Mouse (Mus musculus) kidney, embryonic 16.5 days (tissue): Measurements from ENCODE around the gene Wnt2. TPM values are rescaled to one million over a fixed set of nuclear protein-coding genes. Genes with fewer than 3 reads are reported as not detected.

Source experiments
- ATAC-seq: fragments of 200-750 bp; cut with Nextera tagmentation; 2 replicates; pipeline ENCODE4 v1.8.0; 2017; ENCODE audit warnings: moderate TSS enrichment; ENCODE audit not compliant: low FRiP score, low TSS enrichment
- H3K27ac ChIP-seq: fragments of 300-500 bp; sonication (generic); 2 replicates; pipeline ENCODE4 v1.5.1; 2014; ENCODE audit warnings: low read length
- H3K27me3 ChIP-seq: fragments of 300-500 bp; sonication (generic); 2 replicates; pipeline ENCODE4 v1.6.1; 2014; ENCODE audit warnings: low read length, control low read depth, mixed read lengths; ENCODE audit not compliant: insufficient read depth
- H3K36me3 ChIP-seq: fragments of 300-500 bp; sonication (generic); 2 replicates; pipeline ENCODE4 v1.6.1; 2014; ENCODE audit warnings: low read length, control low read depth, mixed read lengths; ENCODE audit not compliant: insufficient read depth
- H3K4me1 ChIP-seq: fragments of 300-500 bp; sonication (generic); 2 replicates; pipeline ENCODE4 v1.6.1; 2014; ENCODE audit warnings: low read length, control low read depth, mixed read lengths; ENCODE audit not compliant: insufficient read depth
- H3K4me2 ChIP-seq: fragments of 300-500 bp; sonication (generic); replicated peaks from 2 replicates; pipeline ENCODE4 v1.6.1; 2014; ENCODE audit warnings: low read depth, low read length
- H3K4me3 ChIP-seq: fragments of 300-500 bp; sonication (generic); 2 replicates; pipeline ENCODE4 v1.5.1; 2014; ENCODE audit warnings: mild to moderate bottlenecking, low read length
- H3K9ac ChIP-seq: fragments of 300-500 bp; sonication (generic); replicated peaks from 2 replicates; pipeline ENCODE4 v1.6.1; 2014; ENCODE audit warnings: low read length
- H3K9me3 ChIP-seq: fragments of 300-500 bp; sonication (generic); 2 replicates; pipeline ENCODE4 v1.6.1; 2016; ENCODE audit warnings: low read length, control low read depth
- WGBS: fragments of 180-500 bp; shearing (Covaris S2); extraction: QIAGEN DNeasy Blood & Tissue Kit; methylation state at CpG from one replicate; pipeline ENCODE4 v1.1.7; 2014; 5-methylcytosine and 5-hydroxymethylcytosine counted together
- polyA plus RNA-seq: library from polyadenylated mRNA; unstranded; fragments of >200 nt; fragmentation: Nextera tagmentation; extraction: Ambion mirVana; gene quantifications from 2 replicates; pipeline ENCODE4 v1.2.1, GENCODE M21; 2015

The Wnt2 gene
- 0.89 and 3.8 TPM in 2 replicates for polyA plus RNA-seq

DNA sequence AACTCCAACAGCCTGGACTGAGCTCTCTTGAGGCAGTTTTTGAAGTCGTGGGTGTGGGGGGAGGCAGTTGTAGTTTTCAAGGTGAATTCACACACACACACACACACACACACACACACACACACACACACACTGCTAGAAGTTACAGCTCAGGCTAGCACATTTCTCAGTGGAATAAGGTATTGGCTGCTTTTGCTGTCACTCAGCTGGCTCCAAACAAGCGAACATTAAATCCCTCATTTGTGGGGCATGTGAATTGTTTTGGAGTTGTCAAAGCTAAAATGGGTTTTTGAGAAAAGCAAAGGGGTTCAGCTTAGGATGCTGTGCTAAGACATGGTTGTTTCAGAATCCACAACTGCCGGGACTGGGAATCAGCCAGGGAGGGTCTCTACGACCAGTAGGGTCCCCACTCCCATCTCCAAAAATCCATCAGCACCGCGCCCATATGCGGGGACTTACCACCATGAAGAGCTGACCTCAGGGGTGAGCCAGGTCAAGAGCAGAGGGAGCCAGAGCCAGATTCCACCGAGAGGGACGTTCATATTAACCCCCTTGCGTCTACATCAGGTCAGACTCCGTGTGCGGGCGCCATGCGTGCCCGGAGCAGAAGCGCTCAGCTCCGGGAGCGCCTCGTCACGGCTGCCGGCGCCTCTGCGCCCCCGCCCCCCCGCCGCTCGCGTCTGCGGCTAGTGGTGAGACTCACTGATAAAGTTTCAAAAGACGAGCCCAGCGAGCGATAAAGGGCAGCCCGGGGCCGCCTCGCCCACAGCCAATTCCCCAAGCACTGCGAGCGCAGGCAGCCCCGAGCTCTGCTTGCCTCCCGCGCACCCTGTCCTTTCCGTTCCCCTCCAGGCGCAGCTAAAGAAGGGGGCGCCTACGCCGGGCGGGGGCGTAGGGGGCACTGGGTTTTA lies at the start of gene Wnt2:
Gene Wnt2 (minus strand): TSS at position 840 of the 911 bp plus-strand sequence.
- Histone ChIP-seq H3K9ac (peak within 1 kb of the TSS; percentile 55; the same call in 1 of the 2 replicates), H3K27ac (no peak within 1 kb of the TSS), H3K36me3 (no peaks in the 10 kb centered on the region), H3K4me1 (peaks cover 23% of the 10 kb centered on the region), H3K27me3 (peaks cover 47% of the 10 kb centered on the region), H3K4me3 (peak within 1 kb of the TSS; percentile 55), H3K9me3 (no peaks in the 10 kb centered on the region), H3K4me2 (peak within 1 kb of the TSS; percentile 91)
- WGBS: 1% methylated on average over 46 of the region's 47 CpGs
- ATAC-seq: peak; percentile 58; the same call in 1 of the 2 replicates

DNA sequence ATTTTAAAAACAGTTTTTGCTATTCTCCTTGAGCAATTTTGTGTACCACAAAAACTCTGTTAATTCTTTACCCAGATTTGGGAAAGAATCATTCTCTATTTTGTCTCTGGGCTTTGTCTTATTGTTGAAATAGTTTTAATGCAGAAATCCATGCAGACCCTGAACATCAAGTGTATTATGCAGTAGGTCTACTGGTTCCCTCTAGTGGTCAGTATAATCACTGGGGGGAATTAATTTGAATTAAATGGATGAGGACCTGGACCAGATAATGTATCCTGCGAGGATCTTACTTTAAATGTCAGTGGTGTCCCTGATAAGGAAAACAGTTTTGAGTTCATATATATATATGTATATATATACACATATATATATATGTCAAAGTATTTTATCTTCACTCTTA lies 48.2 kb upstream of the Wnt2 start:
- H3K27me3 ChIP-seq: no peaks in the 10 kb centered on the region
- H3K4me2 ChIP-seq: no peak overlapping the region
- H3K36me3 ChIP-seq: no peaks in the 10 kb centered on the region
- no peaks in the 10 kb centered on the region for H3K9me3 ChIP-seq
- H3K27ac ChIP-seq: no peak overlapping the region
- no peaks in the 10 kb centered on the region for H3K4me1 ChIP-seq
- H3K4me3 ChIP-seq: no peak overlapping the region
- WGBS: 22% methylated on average over 1 of the region's 1 CpGs
- ATAC-seq: no peak
- H3K9ac ChIP-seq: no peak overlapping the region

DNA sequence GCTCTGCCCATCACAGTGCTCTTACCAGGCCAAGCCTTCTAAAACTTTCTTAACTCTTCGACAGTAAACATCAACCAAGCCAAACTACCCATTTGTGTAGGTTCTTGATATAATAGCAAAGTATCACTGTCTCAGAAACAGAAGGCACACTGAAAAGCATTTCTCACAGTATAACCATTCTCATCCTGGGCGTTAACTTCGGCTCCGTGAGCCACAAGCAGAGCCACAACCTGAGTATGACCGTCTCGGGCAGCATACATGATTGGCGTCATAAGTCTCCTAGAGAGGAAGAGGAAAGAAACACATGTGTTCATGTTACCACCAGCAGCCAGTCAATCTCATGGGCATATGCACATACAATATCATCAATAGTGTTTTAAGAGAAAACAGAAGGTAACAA lies 46.6 kb upstream of the Wnt2 start:
- WGBS: 77% methylated on average over 7 of the region's 7 CpGs
- Histone ChIP-seq H3K9ac (no peak overlapping the region), H3K4me3 (no peak overlapping the region), H3K9me3 (no peaks in the 10 kb centered on the region), H3K27ac (no peak overlapping the region), H3K4me1 (no peaks in the 10 kb centered on the region), H3K27me3 (no peaks in the 10 kb centered on the region), H3K4me2 (no peak overlapping the region), H3K36me3 (no peaks in the 10 kb centered on the region)
- ATAC-seq: no peak

DNA sequence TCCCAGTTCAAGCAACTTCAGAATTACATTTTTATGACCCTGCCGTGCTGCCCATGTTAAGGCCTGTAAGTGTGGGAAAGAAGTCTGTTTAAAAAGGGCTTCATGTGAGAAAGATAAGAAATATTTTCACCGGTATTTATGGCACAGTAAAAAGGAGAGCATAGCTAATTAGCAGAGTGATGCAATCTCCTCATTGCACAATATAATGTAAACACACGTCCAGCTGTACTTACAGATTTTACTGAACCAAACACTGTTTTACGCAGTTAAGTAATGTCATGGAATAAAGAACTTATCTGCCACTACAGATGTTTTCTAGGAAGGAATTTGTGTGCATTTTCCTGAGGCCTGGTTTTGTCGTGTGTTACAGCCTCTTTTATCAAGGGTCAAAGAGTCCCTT lies 46.2 kb upstream of the Wnt2 start:
- WGBS: 41% methylated on average over 5 of the region's 5 CpGs
- no peaks in the 10 kb centered on the region for H3K9me3 ChIP-seq
- no peak overlapping the region for H3K4me3 ChIP-seq
- H3K27ac ChIP-seq: no peak overlapping the region
- no peak for ATAC-seq
- no peaks in the 10 kb centered on the region for H3K27me3 ChIP-seq
- H3K4me1 ChIP-seq: no peaks in the 10 kb centered on the region
- no peaks in the 10 kb centered on the region for H3K36me3 ChIP-seq
- no peak overlapping the region for H3K9ac ChIP-seq
- no peak overlapping the region for H3K4me2 ChIP-seq

DNA sequence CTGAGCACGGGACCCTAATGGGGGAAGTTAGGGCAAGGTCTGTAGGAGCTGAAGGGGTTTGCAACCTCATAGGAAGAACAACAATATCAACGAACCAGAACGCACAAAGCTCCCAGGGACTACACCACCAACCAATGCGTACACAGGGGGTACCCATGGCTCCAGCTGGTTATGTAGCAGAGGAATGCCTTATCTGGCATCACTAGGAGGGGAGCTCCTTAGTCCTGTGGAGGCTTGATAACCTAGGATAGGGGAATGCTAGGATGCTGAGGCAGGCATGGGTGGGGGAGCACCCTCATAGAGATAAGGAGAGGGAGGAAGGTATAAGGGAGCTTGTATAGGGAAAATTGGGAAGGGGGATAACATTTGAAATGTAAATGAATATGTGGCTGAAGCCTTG lies 27.5 kb upstream of the Wnt2 start:
- no peaks in the 10 kb centered on the region for H3K27me3 ChIP-seq
- H3K27ac ChIP-seq: no peak overlapping the region
- ATAC-seq: no peak
- H3K9me3 ChIP-seq: no peaks in the 10 kb centered on the region
- no peaks in the 10 kb centered on the region for H3K4me1 ChIP-seq
- H3K4me2 ChIP-seq: no peak overlapping the region
- no peak overlapping the region for H3K4me3 ChIP-seq
- H3K9ac ChIP-seq: no peak overlapping the region
- 81% methylated on average over 4 of the region's 4 CpGs for WGBS
- no peaks in the 10 kb centered on the region for H3K36me3 ChIP-seq

DNA sequence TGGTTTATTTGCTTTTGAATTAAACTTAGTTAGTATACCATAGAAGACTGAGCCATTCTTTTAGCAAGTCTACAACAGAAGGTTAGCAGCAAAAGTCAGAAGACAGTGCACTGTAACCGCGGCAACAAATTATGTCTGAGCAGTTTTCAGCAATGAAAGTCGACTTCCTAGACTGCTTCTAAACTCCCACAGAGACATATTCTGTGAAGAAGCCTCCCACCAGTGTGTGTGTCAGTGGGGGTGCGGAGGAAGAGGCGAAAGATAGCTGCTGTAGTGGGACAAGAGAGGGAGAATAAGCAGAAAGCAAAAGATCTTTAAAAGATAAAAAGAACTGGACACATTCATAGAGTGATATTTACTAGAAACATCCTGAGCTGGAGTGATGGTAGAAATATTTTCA lies 21.3 kb upstream of the Wnt2 start:
- H3K4me3 ChIP-seq: no peak overlapping the region
- ATAC-seq: no peak
- no peak overlapping the region for H3K27ac ChIP-seq
- no peak overlapping the region for H3K9ac ChIP-seq
- WGBS: 72% methylated on average over 5 of the region's 5 CpGs
- no peaks in the 10 kb centered on the region for H3K9me3 ChIP-seq
- H3K27me3 ChIP-seq: no peaks in the 10 kb centered on the region
- no peak overlapping the region for H3K4me2 ChIP-seq
- no peaks in the 10 kb centered on the region for H3K36me3 ChIP-seq
- no peaks in the 10 kb centered on the region for H3K4me1 ChIP-seq

DNA sequence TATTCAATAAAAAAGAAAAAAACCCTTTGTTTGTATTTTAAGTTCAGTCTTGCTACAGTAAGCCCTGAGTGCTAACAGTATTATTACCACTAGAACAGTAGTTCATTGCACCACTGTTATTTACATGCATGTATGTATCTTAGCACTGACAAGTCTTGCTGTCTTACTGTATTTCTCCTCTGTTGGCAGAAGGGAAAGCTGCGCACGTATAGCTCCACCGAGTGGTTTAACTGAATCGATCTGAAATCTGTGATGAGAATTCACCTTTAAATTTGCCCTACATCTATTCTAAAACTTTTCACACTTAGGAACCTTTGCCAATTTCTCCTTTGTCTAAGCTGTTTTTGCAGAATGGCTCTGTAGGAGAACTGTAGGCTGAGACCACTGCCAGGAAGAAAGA lies 13.9 kb upstream of the Wnt2 start:
- no peaks in the 10 kb centered on the region for H3K27me3 ChIP-seq
- no peak overlapping the region for H3K9ac ChIP-seq
- no peaks in the 10 kb centered on the region for H3K4me1 ChIP-seq
- WGBS: 85% methylated on average over 4 of the region's 4 CpGs
- no peaks in the 10 kb centered on the region for H3K36me3 ChIP-seq
- no peaks in the 10 kb centered on the region for H3K9me3 ChIP-seq
- H3K27ac ChIP-seq: no peak overlapping the region
- no peak for ATAC-seq
- H3K4me3 ChIP-seq: no peak overlapping the region
- H3K4me2 ChIP-seq: no peak overlapping the region

DNA sequence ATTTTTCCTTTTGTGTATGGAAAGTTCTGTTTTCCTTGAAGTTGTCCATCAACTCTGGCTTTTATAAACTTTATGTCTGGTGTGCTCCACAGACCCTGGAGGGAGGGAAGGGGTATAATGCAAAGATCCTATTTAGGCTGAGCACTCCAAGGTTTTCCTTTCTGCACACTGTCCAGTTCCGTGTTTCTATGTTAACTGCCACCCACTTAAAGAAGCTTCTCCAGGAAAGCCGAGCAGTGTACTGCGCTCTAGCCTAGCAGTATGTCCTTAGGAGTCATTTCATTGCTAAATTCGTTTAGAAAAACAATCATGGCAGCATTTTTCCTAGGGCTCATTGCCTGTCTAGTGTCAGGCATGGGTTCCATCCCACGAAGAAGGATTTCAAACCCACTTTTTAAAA lies 12.8 kb upstream of the Wnt2 start:
- Histone ChIP-seq H3K27ac (no peak overlapping the region), H3K27me3 (no peaks in the 10 kb centered on the region), H3K4me2 (no peak overlapping the region), H3K36me3 (no peaks in the 10 kb centered on the region), H3K9ac (no peak overlapping the region), H3K9me3 (no peaks in the 10 kb centered on the region), H3K4me1 (no peaks in the 10 kb centered on the region), H3K4me3 (no peak overlapping the region)
- ATAC-seq: no peak
- 80% methylated on average over 5 of the region's 5 CpGs for WGBS

DNA sequence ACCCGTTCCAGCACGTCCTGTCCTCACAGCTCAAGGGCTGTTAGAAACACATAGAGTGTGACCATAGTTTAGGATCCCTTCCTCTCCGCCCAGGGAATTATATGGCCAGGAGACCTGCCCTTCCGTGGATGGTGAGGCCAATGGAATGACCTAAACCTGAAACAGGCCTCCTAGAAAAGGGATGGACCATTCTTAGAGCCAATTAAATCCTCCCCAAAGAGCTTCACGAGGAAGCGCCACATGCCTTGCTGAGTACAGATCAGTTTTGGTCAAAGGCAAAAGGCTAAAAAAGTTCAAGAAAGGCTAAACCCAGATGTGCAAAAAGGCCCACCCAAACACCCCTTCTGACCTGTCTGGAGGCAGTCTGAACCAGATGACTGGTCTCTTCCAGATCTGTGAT lies 1.9 kb upstream of the Wnt2 start:
- no peak for ATAC-seq
- Histone ChIP-seq H3K4me2 (peak overlapping the region; percentile 91), H3K9me3 (no peaks in the 10 kb centered on the region), H3K27ac (no peak overlapping the region), H3K9ac (peak overlapping the region; percentile 55; the same call in 1 of the 2 replicates), H3K27me3 (peaks cover 47% of the 10 kb centered on the region), H3K36me3 (no peaks in the 10 kb centered on the region), H3K4me3 (peak overlapping the region; percentile 53), H3K4me1 (peaks cover 23% of the 10 kb centered on the region)
- 19% methylated on average over 6 of the region's 6 CpGs for whole genome bisulfite sequencing

DNA sequence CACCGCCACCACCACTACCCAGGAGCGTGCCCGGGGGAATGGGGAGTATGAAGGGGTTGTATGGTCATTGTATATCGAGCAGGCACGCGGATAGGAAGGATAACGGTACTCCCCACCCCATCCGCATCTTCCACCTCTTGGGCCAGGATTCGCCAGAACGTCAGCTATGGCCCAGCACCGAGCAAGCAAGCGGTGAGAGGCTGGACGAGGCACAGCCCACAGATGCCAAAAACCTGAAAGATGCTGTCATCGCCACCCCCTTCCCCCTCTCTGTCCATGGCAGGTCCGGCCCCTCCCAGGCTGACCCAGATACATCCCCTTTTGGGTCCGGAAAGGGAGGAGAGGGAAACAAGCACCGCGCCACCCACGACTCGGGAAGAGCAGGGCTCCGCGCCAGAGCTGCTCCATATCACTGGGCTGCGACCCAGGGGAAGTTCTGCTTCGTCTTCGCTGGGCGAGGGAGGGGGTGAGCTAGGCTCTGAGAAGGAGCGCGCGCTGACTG lies 1.2 kb upstream of the Wnt2 start:
- H3K9me3 ChIP-seq: no peaks in the 10 kb centered on the region
- WGBS: under 1% methylated on average over 29 of the region's 29 CpGs
- H3K4me2 ChIP-seq: peak overlapping the region; percentile 91
- no peak overlapping the region for H3K27ac ChIP-seq
- H3K36me3 ChIP-seq: no peaks in the 10 kb centered on the region
- H3K27me3 ChIP-seq: peaks cover 47% of the 10 kb centered on the region
- peak; percentile 85 for ATAC-seq
- H3K4me3 ChIP-seq: peak overlapping the region; percentile 53
- H3K9ac ChIP-seq: peak overlapping the region; percentile 55
- H3K4me1 ChIP-seq: peaks cover 23% of the 10 kb centered on the region
